Mouse (Mus musculus): ENCODE results near the gene Serpina16. TPM values are rescaled to one million over a fixed set of nuclear protein-coding genes. Genes with fewer than 3 reads are reported as not detected.
"Not testable (repeated sequence)": the region's sequence is repeated elsewhere in the genome, so short reads cannot be mapped to it uniquely, and the experiment has no call there.

Gene Serpina16
- total RNA-seq, 2 experiments from 2014 or later: not detected

GRCm38 (mm10) chr12:103673179-103673578 is 2.8 kb downstream of the Serpina16 start:
- no peak overlapping the region for H3K4me3 ChIP-seq
- intact Hi-C loops (cut with DNase I): no loop called here
- H3K27ac ChIP-seq: no peak overlapping the region
- no peak for TF ChIP-seq CTCF (IDR thresholded peaks at IDR 0.05)
- DNase-seq: peak; percentile 29

GRCm38 (mm10) chr12:103671483-103671882 is 4.5 kb downstream of the Serpina16 start:
- TF ChIP-seq CTCF (IDR thresholded peaks at IDR 0.05): no peak
- Histone ChIP-seq H3K27ac (no peak overlapping the region), H3K4me3 (no peak overlapping the region)
- no peak for DNase-seq
- intact Hi-C loops (cut with DNase I): no loop called here

GRCm38 (mm10) chr12:103670964-103671363 is 5.0 kb downstream of the Serpina16 start:
- intact Hi-C loops (cut with DNase I): no loop called here
- no peak for DNase-seq
- TF ChIP-seq CTCF (IDR thresholded peaks at IDR 0.05): no peak
- Histone ChIP-seq H3K27ac (no peak overlapping the region), H3K4me3 (no peak overlapping the region)

GRCm38 (mm10) chr12:103670344-103670743 is 5.6 kb downstream of the Serpina16 start:
- TF ChIP-seq CTCF (IDR thresholded peaks at IDR 0.05): no peak
- Histone ChIP-seq H3K4me3 (no peak overlapping the region), H3K27ac (no peak overlapping the region)
- intact Hi-C loops (cut with DNase I): no loop called here
- DNase-seq: peak; percentile 52

- intact Hi-C loops (cut with DNase I): no loop called here
- no peak for TF ChIP-seq CTCF (IDR thresholded peaks at IDR 0.05)
- no peak overlapping the region for H3K27ac ChIP-seq
- DNase-seq: no peak
- H3K4me3 ChIP-seq: no peak overlapping the region
These were observed 10.7 kb downstream of the Serpina16 start for GRCm38 (mm10) chr12:103665286-103665685.

GRCm38 (mm10) chr12:103662053-103662452 is 13.9 kb downstream of the Serpina16 start:
- intact Hi-C loops (cut with DNase I); DNase-seq: not testable (repeated sequence)

GRCm38 (mm10) chr12:103660076-103660475 is 15.9 kb downstream of the Serpina16 start:
- no peak overlapping the region for H3K4me3 ChIP-seq
- intact Hi-C loops (cut with DNase I): no loop called here
- TF ChIP-seq CTCF (IDR thresholded peaks at IDR 0.05): no peak
- no peak overlapping the region for H3K27ac ChIP-seq
- no peak for DNase-seq

More at GRCm38 (mm10) chr12:103662053-103662452, 13.9 kb downstream of the Serpina16 start:
- H3K4me3 ChIP-seq, H3K27ac ChIP-seq: not testable (repeated sequence)

- Histone ChIP-seq H3K4me3 (no peak overlapping the region), H3K27ac (no peak overlapping the region)
- peak; percentile 24 for DNase-seq
- intact Hi-C loops (cut with DNase I): no loop called here
- no peak for TF ChIP-seq CTCF (IDR thresholded peaks at IDR 0.05)
These were observed 16.8 kb downstream of the Serpina16 start for GRCm38 (mm10) chr12:103659171-103659570.

- DNase-seq: no peak
These were observed 17.9 kb downstream of the Serpina16 start for GRCm38 (mm10) chr12:103657991-103658390.

GRCm38 (mm10) chr12:103656848-103657626 is 18.9 kb downstream of the Serpina16 start, which contains the start of gene Serpina6:
Gene Serpina6 (minus strand): TSS chr12:103657212.
- no peak for DNase-seq
- intact Hi-C loops (cut with DNase I): no loop called here
- no peak for TF ChIP-seq CTCF (IDR thresholded peaks at IDR 0.05)
- H3K27ac ChIP-seq: no peak within 1 kb of the TSS
- no peak within 1 kb of the TSS for H3K4me3 ChIP-seq

More at GRCm38 (mm10) chr12:103657991-103658390, 17.9 kb downstream of the Serpina16 start:
- TF ChIP-seq CTCF (IDR thresholded peaks at IDR 0.05): no peak
- intact Hi-C loops (cut with DNase I): no loop called here
- Histone ChIP-seq H3K4me3 (no peak overlapping the region), H3K27ac (no peak overlapping the region)

GRCm38 (mm10) chr12:103655123-103656044 is 20.6 kb downstream of the Serpina16 start:
- DNase-seq: no peak
- TF ChIP-seq CTCF (IDR thresholded peaks at IDR 0.05): no peak
- H3K27ac ChIP-seq: no peak overlapping the region
- no peak overlapping the region for H3K4me3 ChIP-seq
- intact Hi-C loops (cut with DNase I): no loop called here

- H3K4me3 ChIP-seq: no peak overlapping the region
- no peak overlapping the region for H3K27ac ChIP-seq
- TF ChIP-seq CTCF (IDR thresholded peaks at IDR 0.05): no peak
- DNase-seq: no peak
- intact Hi-C loops (cut with DNase I): no loop called here
These were observed 22.1 kb downstream of the Serpina16 start for GRCm38 (mm10) chr12:103653836-103654235.

GRCm38 (mm10) chr12:103646314-103646713 is 29.6 kb downstream of the Serpina16 start:
- H3K4me3 ChIP-seq: no peak overlapping the region
- TF ChIP-seq CTCF (IDR thresholded peaks at IDR 0.05): no peak
- intact Hi-C loops (cut with DNase I): loop anchor here (10.0 kb wide), 2 partner anchors 102 to 212 kb away; partner anchors contain the start of gene Ifi27
- H3K27ac ChIP-seq: no peak overlapping the region
- DNase-seq: no peak
